Comparison of ENCODE assay signal across 10 mouse cellular contexts in genomic region chr14:47000096-47000736, GRCm38 (mm10).
DNase-seq lines count a peak whose midpoint lies in the region; ATAC-seq and TF ChIP-seq lines count a peak whose summit lies in the region.
"Had no signal": no experiment of that assay in that cellular context is flagged by ENCODE, and none has a peak within 500 bp of the region (broad histone marks: within the 10 kb centered on the region; RNA-seq: fewer than 3 reads in every experiment).

No protein-coding gene starts in this region.

- H3K9me3 ChIP-seq in hindbrain, postnatal 0 days (ENCODE audit: low read length) = no peaks in the 10 kb centered on the region
- H3K9me3 ChIP-seq in hindbrain, embryonic 10.5 days = no peaks in the 10 kb centered on the region
- H3K9me3 ChIP-seq in midbrain, postnatal 0 days (ENCODE audit: low read length) = no peaks in the 10 kb centered on the region
- no peaks in the 10 kb centered on the region for H3K9me3 ChIP-seq in midbrain, embryonic 11.5 days (ENCODE audit: control insufficient read depth, low read length)

- no peak overlapping the region for H3K27ac ChIP-seq in hindbrain, postnatal 0 days
- H3K27ac ChIP-seq in hindbrain, embryonic 10.5 days = no peak overlapping the region
- no peak overlapping the region for H3K27ac ChIP-seq in midbrain, postnatal 0 days (ENCODE audit: low read depth, low read length)
- no peak overlapping the region for H3K27ac ChIP-seq in midbrain, embryonic 11.5 days (ENCODE audit: low read depth, low read length)

- DNase-seq in adrenal gland, postnatal 10 days = peak; percentile 26
- no peak for DNase-seq in adrenal gland, adult 2 months
- DNase-seq in hindbrain, postnatal 0 days (ENCODE audit: low spot score) = no peak
- no peak for DNase-seq in hindbrain, embryonic 10.5 days (ENCODE audit: low spot score)
- DNase-seq in midbrain, postnatal 0 days (ENCODE audit: low spot score) = no peak
- DNase-seq in midbrain, embryonic 11.5 days (ENCODE audit: low spot score, missing footprints) = no peak
- DNase-seq in skeletal muscle tissue, adult 2 months (ENCODE audit: low read depth, low spot score) = peak; percentile 66
- no peak for DNase-seq in urinary bladder, postnatal 10 days (ENCODE audit: low spot score)
- DNase-seq: adrenal gland, postnatal 25 days; cerebellum, postnatal 10 days had no signal

- no peaks in the 10 kb centered on the region for H3K27me3 ChIP-seq in hindbrain, postnatal 0 days (ENCODE audit: insufficient read depth, low read length)
- no peaks in the 10 kb centered on the region for H3K27me3 ChIP-seq in hindbrain, embryonic 10.5 days (ENCODE audit: insufficient read depth, poor library complexity, severe bottlenecking)
- no peaks in the 10 kb centered on the region for H3K27me3 ChIP-seq in midbrain, postnatal 0 days (ENCODE audit: insufficient read depth, low read length)
- H3K27me3 ChIP-seq in midbrain, embryonic 11.5 days (ENCODE audit: control insufficient read depth, insufficient read depth, low read length) = no peaks in the 10 kb centered on the region

- peak; percentile 19; the same call in 1 of the 2 replicates for TF ChIP-seq CTCF in hindbrain, postnatal 0 days (IDR thresholded peaks at IDR 0.05; ENCODE audit: low read depth)
- TF ChIP-seq CTCF in midbrain, postnatal 0 days (IDR thresholded peaks at IDR 0.05) = peak; percentile 24; the same call in 1 of the 2 replicates

- 82% methylated on average over 10 of the region's 11 CpGs for WGBS in hindbrain, postnatal 0 days
- WGBS in hindbrain, embryonic 10.5 days = 87% methylated on average over 11 of the region's 11 CpGs
- WGBS in midbrain, postnatal 0 days = 84% methylated on average over 10 of the region's 11 CpGs
- WGBS in midbrain, embryonic 11.5 days = 91% methylated on average over 11 of the region's 11 CpGs

- 0 out of 2 replicates have a peak, but pooled peaks cover 13% of the 10 kb centered on the region for H3K4me1 ChIP-seq in hindbrain, postnatal 0 days (ENCODE audit: insufficient read depth, low read length)
- peaks cover 11% of the 10 kb centered on the region for H3K4me1 ChIP-seq in hindbrain, embryonic 10.5 days (replicated peaks)
- 0 out of 2 replicates have a peak, but pooled peaks cover 4% of the 10 kb centered on the region for H3K4me1 ChIP-seq in midbrain, postnatal 0 days (ENCODE audit: insufficient read depth, low read length)
- no peaks in the 10 kb centered on the region for H3K4me1 ChIP-seq in midbrain, embryonic 11.5 days (ENCODE audit: control insufficient read depth, insufficient read depth, low read length)

- H3K36me3 ChIP-seq in hindbrain, postnatal 0 days (ENCODE audit: insufficient read depth, low read length) = no peaks in the 10 kb centered on the region
- H3K36me3 ChIP-seq in hindbrain, embryonic 10.5 days = no peaks in the 10 kb centered on the region
- no peaks in the 10 kb centered on the region for H3K36me3 ChIP-seq in midbrain, postnatal 0 days (ENCODE audit: insufficient read depth, low read length)
- H3K36me3 ChIP-seq in midbrain, embryonic 11.5 days (ENCODE audit: control insufficient read depth, insufficient read depth, low read length) = no peaks in the 10 kb centered on the region

- no peak overlapping the region; the same call in 1 of the 2 replicates for H3K4me2 ChIP-seq in hindbrain, postnatal 0 days (ENCODE audit: low read depth, low read length)
- H3K4me2 ChIP-seq in midbrain, postnatal 0 days (ENCODE audit: low read depth, low read length, poor library complexity, severe bottlenecking) = no peak overlapping the region
- H3K4me2 ChIP-seq in midbrain, embryonic 11.5 days = no peak overlapping the region

- H3K9ac ChIP-seq in hindbrain, postnatal 0 days (replicated peaks; ENCODE audit: low read length) = no peak overlapping the region
- no peak overlapping the region for H3K9ac ChIP-seq in midbrain, postnatal 0 days (replicated peaks; ENCODE audit: low read length, poor library complexity, severe bottlenecking)
- H3K9ac ChIP-seq in midbrain, embryonic 11.5 days (ENCODE audit: low read length) = no peak overlapping the region

- H3K4me3 ChIP-seq in hindbrain, postnatal 0 days (ENCODE audit: low read length) = no peak overlapping the region
- H3K4me3 ChIP-seq in hindbrain, embryonic 10.5 days = no peak overlapping the region
- no peak overlapping the region for H3K4me3 ChIP-seq in midbrain, postnatal 0 days (ENCODE audit: low read depth, low read length)
- no peak overlapping the region for H3K4me3 ChIP-seq in midbrain, embryonic 11.5 days (ENCODE audit: low read depth, low read length)

- no peak for ATAC-seq in hindbrain, postnatal 0 days
- no peak for ATAC-seq in midbrain, postnatal 0 days (ENCODE audit: low FRiP score)
- ATAC-seq in midbrain, embryonic 11.5 days (ENCODE audit: low FRiP score) = no peak

Comparison
In these comparisons a context has a peak if more than half of its experiments do, and no peak if none do; other contexts are left out.
1. DNase-seq: peak in adrenal gland, postnatal 10 days (single experiment) and skeletal muscle tissue, adult 2 months (single experiment); none in adrenal gland, adult 2 months (single experiment), hindbrain, postnatal 0 days (single experiment), hindbrain, embryonic 10.5 days (single experiment), midbrain, postnatal 0 days (single experiment), midbrain, embryonic 11.5 days (single experiment) and urinary bladder, postnatal 10 days (single experiment).